Mouse (Mus musculus): ENCODE measurements around the gene Gas1. TPM values are rescaled to one million over a fixed set of nuclear protein-coding genes. Genes with fewer than 3 reads are reported as not detected.

Gene Gas1
- polyA plus RNA-seq, 1 experiment from 2014 or later, result 40.6 TPM

DNA sequence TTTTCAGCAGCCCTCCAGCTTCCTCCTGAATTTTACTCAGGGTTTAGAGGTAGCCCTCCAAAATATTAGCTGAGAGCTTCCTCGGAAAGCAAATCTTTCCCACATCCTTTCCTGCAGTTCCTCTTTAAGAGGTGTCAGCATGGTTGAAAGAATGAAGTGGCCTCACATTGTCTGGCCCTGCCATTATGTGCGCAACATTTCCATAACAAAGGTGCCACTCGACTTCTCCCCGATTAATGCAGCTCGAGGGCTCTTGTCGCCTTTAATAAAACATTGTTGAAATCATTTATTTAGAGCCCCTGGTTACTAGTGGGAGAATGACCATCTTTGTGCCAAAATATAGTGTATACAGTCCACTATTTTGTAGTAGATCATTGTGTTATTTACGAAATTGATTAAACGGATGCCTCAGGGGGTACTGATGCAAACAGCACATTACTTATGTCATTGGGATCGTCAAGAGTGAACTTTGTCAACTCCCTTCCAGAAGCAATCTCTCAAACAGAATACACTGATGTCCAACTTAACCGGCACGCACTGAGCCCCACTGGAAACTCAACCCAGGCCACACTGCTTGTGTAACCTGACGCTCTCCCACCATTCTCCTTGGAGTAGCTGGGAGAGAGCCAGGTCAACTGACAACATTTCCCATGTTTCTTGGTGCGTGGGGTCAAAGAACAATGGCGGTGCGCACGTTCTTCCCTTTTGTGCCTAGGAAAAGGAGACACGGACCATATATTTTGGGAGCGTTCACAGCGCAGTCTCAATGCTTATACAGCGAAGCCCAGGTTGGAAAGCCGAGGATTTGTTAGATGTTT lies 6.1 kb downstream of the Gas1 start:
- peak; percentile 77 for DNase-seq (ENCODE audit: low spot score)
- no peak overlapping the region for H3K4me2 ChIP-seq (ENCODE audit: low read length)
- no peak overlapping the region for H3K4me3 ChIP-seq (ENCODE audit: low read depth, low read length)
- peak; percentile 40; the same call in 1 of the 2 replicates for ATAC-seq
- 27% methylated on average over 21 of the region's 21 CpGs for WGBS
- peaks cover 30% of the 10 kb centered on the region for H3K4me1 ChIP-seq (ENCODE audit: control insufficient read depth, insufficient read depth, low read length)
- H3K9me3 ChIP-seq (replicated peaks; ENCODE audit: control insufficient read depth, low read length), result no peaks in the 10 kb centered on the region
- peaks cover 12% of the 10 kb centered on the region; the same call in 1 of the 2 replicates for H3K27me3 ChIP-seq (replicated peaks; ENCODE audit: control insufficient read depth, insufficient read depth, low read length)
- no peaks in the 10 kb centered on the region for H3K36me3 ChIP-seq (ENCODE audit: control insufficient read depth, insufficient read depth, low read length)
- 0 out of 2 replicates have a peak overlapping the region, but pooled peaks have one; percentile 9 for H3K27ac ChIP-seq (ENCODE audit: low read depth, low read length)
- H3K9ac ChIP-seq (ENCODE audit: low read length), result no peak overlapping the region

DNA sequence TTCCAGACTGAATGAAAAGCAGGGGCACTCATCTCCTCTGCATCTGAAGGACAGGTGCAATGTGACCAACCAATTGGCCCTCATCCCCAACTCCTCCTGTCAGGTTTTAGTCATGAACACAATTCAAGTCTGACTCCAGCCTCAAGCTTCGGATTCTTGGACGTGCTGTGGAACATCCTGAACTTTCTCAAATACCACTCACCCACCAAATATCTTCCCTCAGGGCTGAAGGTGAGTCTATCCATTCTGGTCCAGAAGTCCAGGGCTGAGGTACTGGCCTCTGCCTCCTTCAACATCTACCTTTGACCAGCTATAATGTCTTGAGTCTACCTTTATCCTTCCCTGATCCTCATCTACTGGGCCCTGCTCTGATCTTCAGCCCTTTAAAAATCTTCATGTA lies 8.1 kb downstream of the Gas1 start:
- Histone ChIP-seq H3K9me3 (replicated peaks; ENCODE audit: control insufficient read depth, low read length) (no peaks in the 10 kb centered on the region), H3K27ac (ENCODE audit: low read depth, low read length) (no peak overlapping the region), H3K36me3 (ENCODE audit: control insufficient read depth, insufficient read depth, low read length) (no peaks in the 10 kb centered on the region), H3K4me1 (ENCODE audit: control insufficient read depth, insufficient read depth, low read length) (peaks cover 24% of the 10 kb centered on the region), H3K9ac (ENCODE audit: low read length) (no peak overlapping the region), H3K4me3 (ENCODE audit: low read depth, low read length) (no peak overlapping the region), H3K27me3 (replicated peaks; ENCODE audit: control insufficient read depth, insufficient read depth, low read length) (peaks cover 12% of the 10 kb centered on the region; the same call in 1 of the 2 replicates), H3K4me2 (ENCODE audit: low read length) (no peak overlapping the region)
- 96% methylated on average over 2 of the region's 2 CpGs for WGBS
- ATAC-seq (no peak), DNase-seq (ENCODE audit: low spot score) (no peak)

DNA sequence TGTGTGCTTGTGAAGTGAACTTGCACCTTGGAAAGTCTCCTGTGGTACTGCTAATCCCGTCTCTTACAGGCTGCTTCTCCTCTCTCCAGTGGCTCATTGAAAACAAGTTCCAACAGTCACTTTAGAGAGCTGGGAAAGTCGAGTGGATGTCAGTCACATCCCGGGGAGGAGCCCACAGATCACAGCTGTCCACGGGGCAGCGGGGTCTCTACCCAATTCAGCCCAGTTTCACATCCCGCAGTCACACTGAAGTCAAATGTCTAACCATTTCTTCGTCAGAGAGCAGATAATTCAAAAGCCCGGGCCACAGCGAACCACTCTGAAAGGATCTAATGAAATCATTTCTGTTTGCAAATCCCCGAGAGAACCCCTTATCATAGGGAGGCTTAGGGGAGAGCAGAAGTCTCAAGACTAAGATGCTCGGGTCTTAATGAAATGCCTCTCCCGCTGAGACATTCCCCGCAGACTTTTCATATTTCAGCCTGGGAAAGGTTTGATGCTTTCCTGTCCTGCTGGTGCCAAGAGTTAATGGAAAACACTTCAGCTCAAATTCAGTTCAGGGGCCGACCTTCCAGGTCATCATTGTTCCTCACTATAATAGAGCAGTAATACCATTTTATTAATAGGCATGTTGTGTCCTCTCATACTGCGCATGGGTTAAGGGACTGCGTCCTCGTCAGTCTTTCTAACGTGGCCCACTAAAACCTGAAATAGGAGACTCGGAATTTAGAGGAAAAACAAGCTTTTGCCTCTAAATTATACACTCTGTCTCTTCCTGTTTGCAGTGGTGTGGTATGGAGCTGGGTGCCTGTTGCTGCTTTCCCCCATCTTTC lies 20.7 kb downstream of the Gas1 start:
- Histone ChIP-seq H3K27ac (ENCODE audit: low read depth, low read length) (no peak overlapping the region), H3K9ac (ENCODE audit: low read length) (no peak overlapping the region), H3K4me3 (ENCODE audit: low read depth, low read length) (no peak overlapping the region), H3K4me2 (ENCODE audit: low read length) (no peak overlapping the region; the same call in 1 of the 2 replicates), H3K9me3 (replicated peaks; ENCODE audit: control insufficient read depth, low read length) (peaks cover 12% of the 10 kb centered on the region; the same call in 1 of the 2 replicates), H3K27me3 (replicated peaks; ENCODE audit: control insufficient read depth, insufficient read depth, low read length) (no peaks in the 10 kb centered on the region), H3K36me3 (ENCODE audit: control insufficient read depth, insufficient read depth, low read length) (no peaks in the 10 kb centered on the region), H3K4me1 (ENCODE audit: control insufficient read depth, insufficient read depth, low read length) (no peaks in the 10 kb centered on the region)
- no peak for ATAC-seq
- DNase-seq (ENCODE audit: low spot score), result peak; percentile 39
- WGBS, result 7% methylated on average over 19 of the region's 19 CpGs

DNA sequence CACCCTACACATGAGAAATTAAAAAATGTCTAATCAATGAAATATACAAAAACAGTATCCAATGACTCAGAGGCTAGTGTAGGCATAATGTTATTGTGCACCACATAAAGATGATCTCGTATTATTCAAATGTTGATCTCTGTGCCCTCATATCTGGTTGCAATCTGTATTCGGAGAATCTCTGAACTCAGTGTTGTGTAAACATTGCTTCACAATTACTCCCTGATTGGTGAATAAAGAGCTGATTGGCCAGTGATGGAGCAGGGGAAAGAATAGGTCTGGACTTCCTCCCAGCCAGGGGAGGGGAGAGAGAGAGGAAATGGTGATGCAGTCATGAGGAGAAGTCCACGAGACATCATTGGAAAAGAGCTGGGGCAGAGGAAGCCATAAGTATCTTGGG lies 23.0 kb downstream of the Gas1 start:
- no peaks in the 10 kb centered on the region for H3K27me3 ChIP-seq (replicated peaks; ENCODE audit: control insufficient read depth, insufficient read depth, low read length)
- H3K4me1 ChIP-seq (ENCODE audit: control insufficient read depth, insufficient read depth, low read length), result no peaks in the 10 kb centered on the region
- no peak overlapping the region for H3K4me2 ChIP-seq (ENCODE audit: low read length)
- WGBS, result 92% methylated on average over 3 of the region's 3 CpGs
- H3K36me3 ChIP-seq (ENCODE audit: control insufficient read depth, insufficient read depth, low read length), result no peaks in the 10 kb centered on the region
- no peak for ATAC-seq
- H3K4me3 ChIP-seq (ENCODE audit: low read depth, low read length), result no peak overlapping the region
- peaks cover 12% of the 10 kb centered on the region; the same call in 1 of the 2 replicates for H3K9me3 ChIP-seq (replicated peaks; ENCODE audit: control insufficient read depth, low read length)
- no peak overlapping the region for H3K27ac ChIP-seq (ENCODE audit: low read depth, low read length)
- DNase-seq (ENCODE audit: low spot score), result no peak
- no peak overlapping the region for H3K9ac ChIP-seq (ENCODE audit: low read length)

DNA sequence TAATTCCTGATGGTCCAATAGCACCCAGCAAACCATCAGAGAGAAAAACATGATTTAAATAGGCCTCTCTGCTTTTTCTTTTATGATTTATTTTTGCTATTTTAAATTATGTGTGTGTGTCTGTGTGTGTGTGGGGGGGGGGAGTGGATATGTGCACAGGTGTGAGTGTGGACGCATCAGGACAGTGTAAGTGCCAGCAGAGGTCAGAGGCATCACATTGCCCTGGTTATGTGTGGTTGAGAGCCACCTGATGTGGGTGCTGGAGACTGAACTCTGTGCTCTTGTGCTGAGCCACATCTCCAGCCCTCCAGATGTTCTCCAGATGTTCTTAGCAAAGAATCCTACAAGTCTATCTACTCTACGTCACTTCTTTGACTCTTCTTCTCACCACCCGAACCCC lies 28.9 kb downstream of the Gas1 start:
- Histone ChIP-seq H3K9me3 (replicated peaks; ENCODE audit: control insufficient read depth, low read length) (peaks cover 2% of the 10 kb centered on the region; the same call in 1 of the 2 replicates), H3K27ac (ENCODE audit: low read depth, low read length) (no peak overlapping the region), H3K4me1 (ENCODE audit: control insufficient read depth, insufficient read depth, low read length) (peaks cover 16% of the 10 kb centered on the region), H3K4me2 (ENCODE audit: low read length) (no peak overlapping the region), H3K27me3 (replicated peaks; ENCODE audit: control insufficient read depth, insufficient read depth, low read length) (no peaks in the 10 kb centered on the region), H3K9ac (ENCODE audit: low read length) (no peak overlapping the region), H3K4me3 (ENCODE audit: low read depth, low read length) (no peak overlapping the region), H3K36me3 (ENCODE audit: control insufficient read depth, insufficient read depth, low read length) (no peaks in the 10 kb centered on the region)
- 90% methylated on average over 3 of the region's 3 CpGs for WGBS
- DNase-seq (ENCODE audit: low spot score) (no peak), ATAC-seq (peak; percentile 30; the same call in 1 of the 2 replicates)

DNA sequence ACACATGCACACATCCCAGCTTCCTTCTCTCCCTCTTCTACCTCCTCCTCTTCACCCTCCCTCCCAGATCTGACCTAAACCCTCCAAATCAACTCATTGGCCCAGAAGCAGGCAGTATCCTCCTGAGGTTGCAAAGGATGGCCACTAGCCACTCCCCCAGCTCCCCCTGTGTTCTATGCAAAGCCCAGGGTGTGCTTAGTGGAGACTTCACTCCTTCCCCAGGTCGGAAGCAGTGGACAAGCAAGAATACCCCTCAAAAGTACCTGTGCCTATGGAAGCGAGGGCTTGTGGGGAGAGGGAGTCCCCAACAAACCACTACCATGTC lies 29.3 kb downstream of the Gas1 start:
- ATAC-seq (peak; percentile 41), DNase-seq (ENCODE audit: low spot score) (no peak)
- WGBS, result 43% methylated on average over 2 of the region's 2 CpGs
- H3K4me3 ChIP-seq (ENCODE audit: low read depth, low read length), result peak overlapping the region; percentile 28; the same call in 1 of the 2 replicates
- no peak overlapping the region for H3K9ac ChIP-seq (ENCODE audit: low read length)
- H3K4me1 ChIP-seq (ENCODE audit: control insufficient read depth, insufficient read depth, low read length), result peaks cover 16% of the 10 kb centered on the region
- H3K36me3 ChIP-seq (ENCODE audit: control insufficient read depth, insufficient read depth, low read length), result no peaks in the 10 kb centered on the region
- peak overlapping the region; percentile 49; the same call in 1 of the 2 replicates for H3K27ac ChIP-seq (ENCODE audit: low read depth, low read length)
- peak overlapping the region; percentile 46 for H3K4me2 ChIP-seq (ENCODE audit: low read length)
- H3K27me3 ChIP-seq (replicated peaks; ENCODE audit: control insufficient read depth, insufficient read depth, low read length), result no peaks in the 10 kb centered on the region
- no peaks in the 10 kb centered on the region for H3K9me3 ChIP-seq (replicated peaks; ENCODE audit: control insufficient read depth, low read length)

DNA sequence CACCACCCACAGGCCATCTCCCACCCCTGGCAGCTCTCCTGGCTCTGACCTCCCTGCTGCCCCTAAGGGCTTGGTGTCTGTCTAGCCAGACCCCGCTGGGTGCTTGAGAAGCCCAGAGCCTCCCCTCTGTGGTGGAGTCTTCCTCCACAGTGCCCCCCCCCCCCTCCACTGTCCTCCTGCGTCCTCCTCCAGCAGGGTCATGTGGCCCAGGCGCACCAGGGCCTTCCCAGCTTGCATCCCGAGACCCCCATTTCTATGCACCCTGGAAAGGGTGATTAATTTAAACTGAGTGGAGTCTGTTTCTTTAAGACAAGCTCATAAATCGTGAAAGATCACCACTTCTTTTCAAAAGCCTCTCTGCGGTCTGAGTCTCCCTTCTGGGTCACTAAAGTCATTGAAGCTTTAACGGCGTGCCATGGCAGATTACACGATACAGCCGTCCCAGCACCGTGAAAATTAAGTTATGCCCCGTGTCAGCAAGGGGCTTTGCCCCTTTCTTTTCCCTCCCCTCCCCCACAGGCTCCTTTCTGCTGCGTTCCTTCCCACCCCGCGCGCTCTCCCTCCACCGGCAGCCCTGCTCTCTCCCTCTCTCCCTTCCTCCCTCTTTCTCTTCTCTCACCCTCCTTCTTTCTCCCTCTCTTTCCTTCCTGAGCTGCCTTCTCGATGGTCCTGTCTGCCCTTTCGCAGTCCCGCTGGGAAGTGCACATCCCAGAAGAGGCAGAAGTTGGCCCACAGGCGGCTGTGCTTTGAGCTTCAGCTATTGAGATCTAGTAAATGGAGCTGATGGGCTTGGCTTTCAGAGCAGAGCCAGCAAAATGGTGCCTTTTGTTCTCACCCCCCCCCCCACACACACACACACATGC lies 29.9 kb downstream of the Gas1 start:
- DNase-seq (ENCODE audit: low spot score), result peak; percentile 65
- H3K27me3 ChIP-seq (replicated peaks; ENCODE audit: control insufficient read depth, insufficient read depth, low read length), result no peaks in the 10 kb centered on the region
- H3K4me1 ChIP-seq (ENCODE audit: control insufficient read depth, insufficient read depth, low read length), result peaks cover 16% of the 10 kb centered on the region
- peak overlapping the region; percentile 46 for H3K4me2 ChIP-seq (ENCODE audit: low read length)
- peak overlapping the region; percentile 49; the same call in 1 of the 2 replicates for H3K27ac ChIP-seq (ENCODE audit: low read depth, low read length)
- ATAC-seq, result peak; percentile 67
- peak overlapping the region; percentile 28 for H3K4me3 ChIP-seq (ENCODE audit: low read depth, low read length)
- H3K9me3 ChIP-seq (replicated peaks; ENCODE audit: control insufficient read depth, low read length), result no peaks in the 10 kb centered on the region
- H3K36me3 ChIP-seq (ENCODE audit: control insufficient read depth, insufficient read depth, low read length), result no peaks in the 10 kb centered on the region
- WGBS, result 1% methylated on average over 21 of the region's 21 CpGs
- H3K9ac ChIP-seq (ENCODE audit: low read length), result peak overlapping the region; percentile 59

DNA sequence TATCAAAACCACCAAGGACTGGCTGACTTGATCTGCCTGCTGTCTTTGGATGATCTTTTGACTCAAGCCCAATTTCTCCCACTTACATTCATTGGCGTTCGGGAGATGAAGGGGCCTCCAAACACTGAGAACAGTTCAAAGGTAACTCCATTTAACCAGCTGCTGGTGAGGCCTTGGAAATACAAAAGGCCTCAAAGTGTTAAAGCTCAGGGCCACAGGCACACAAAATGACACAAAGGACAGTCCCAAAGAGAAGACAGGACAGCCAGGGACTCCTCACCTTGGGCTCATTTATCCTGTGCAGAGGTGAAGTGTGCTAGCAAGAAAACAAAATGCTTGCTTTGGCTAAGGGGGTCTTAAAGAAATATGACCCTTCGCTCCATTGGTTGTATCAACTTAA lies 30.9 kb downstream of the Gas1 start:
- no peak overlapping the region for H3K4me2 ChIP-seq (ENCODE audit: low read length)
- 33% methylated on average over 3 of the region's 3 CpGs for WGBS

More for the DNA sequence above, 30.9 kb downstream of the Gas1 start:
- no peak overlapping the region for H3K9ac ChIP-seq (ENCODE audit: low read length)
- H3K27ac ChIP-seq (ENCODE audit: low read depth, low read length), result no peak overlapping the region
- no peak for ATAC-seq
- no peak overlapping the region for H3K4me3 ChIP-seq (ENCODE audit: low read depth, low read length)
- H3K36me3 ChIP-seq (ENCODE audit: control insufficient read depth, insufficient read depth, low read length), result no peaks in the 10 kb centered on the region
- no peaks in the 10 kb centered on the region for H3K27me3 ChIP-seq (replicated peaks; ENCODE audit: control insufficient read depth, insufficient read depth, low read length)
- DNase-seq (ENCODE audit: low spot score), result no peak
- H3K9me3 ChIP-seq (replicated peaks; ENCODE audit: control insufficient read depth, low read length), result no peaks in the 10 kb centered on the region
- peaks cover 16% of the 10 kb centered on the region for H3K4me1 ChIP-seq (ENCODE audit: control insufficient read depth, insufficient read depth, low read length)

All from forebrain, embryonic 14.5 days (tissue).